Mouse (Mus musculus) lung, embryonic 14.5 days (tissue): ENCODE measurements around the gene Sema4c. TPM values are rescaled to one million over a fixed set of nuclear protein-coding genes. Genes with fewer than 3 reads are reported as not detected.
A peak's percentile ranks its signal among the peaks of the same experiment; 100 is the strongest.

ENCODE experiments used
- ATAC-seq: fragments of 200-750 bp; cut with Nextera tagmentation; 2 replicates; pipeline ENCODE4 v1.8.0; 2017; ENCODE audit warnings: mild to moderate bottlenecking, moderate TSS enrichment, moderate library complexity; ENCODE audit not compliant: insufficient read depth
- DNase-seq: peaks from one replicate; pipeline ENCODE4 v3.0.0-alpha.2; 2015
- H3K27ac ChIP-seq: fragments of 300-500 bp; sonication (generic); 2 replicates; pipeline ENCODE4 v1.5.1; 2014; ENCODE audit warnings: low read depth, mild to moderate bottlenecking, moderate library complexity
- H3K27me3 ChIP-seq: fragments of 300-500 bp; sonication (generic); 2 replicates; pipeline ENCODE4 v1.6.1; 2014; ENCODE audit warnings: low read length, control low read depth; ENCODE audit not compliant: insufficient read depth
- H3K36me3 ChIP-seq: fragments of 300-500 bp; sonication (generic); 2 replicates; pipeline ENCODE4 v1.6.1; 2014; ENCODE audit warnings: control low read depth; ENCODE audit not compliant: insufficient read depth
- H3K4me1 ChIP-seq: fragments of 300-500 bp; sonication (generic); 2 replicates; pipeline ENCODE4 v1.6.1; 2014; ENCODE audit warnings: antibody characterized with exemption, control low read depth; ENCODE audit not compliant: insufficient read depth
- H3K4me2 ChIP-seq: fragments of 300-500 bp; sonication (generic); 2 replicates; pipeline ENCODE4 v1.6.1; 2014; ENCODE audit warnings: mild to moderate bottlenecking
- H3K4me3 ChIP-seq: fragments of 300-500 bp; sonication (generic); 2 replicates; pipeline ENCODE4 v1.5.1; 2014; ENCODE audit warnings: low read depth, low read length
- H3K9ac ChIP-seq: fragments of 300-500 bp; sonication (generic); 2 replicates; pipeline ENCODE4 v1.6.1; 2014
- H3K9me3 ChIP-seq: fragments of 300-500 bp; sonication (generic); 2 replicates; pipeline ENCODE4 v1.6.1; 2016; ENCODE audit warnings: low read depth, low read length, control low read depth
- CTCF ChIP-seq: IDR thresholded peaks from 2 replicates; pipeline ENCODE4 v1.5.1; 2016; ENCODE audit warnings: antibody characterized with exemption, low read depth
- WGBS: fragments of 180-500 bp; shearing (Covaris S2); extraction: QIAGEN DNeasy Blood & Tissue Kit; methylation state at CpG from one replicate; pipeline ENCODE4 v1.1.7; 2014; 5-methylcytosine and 5-hydroxymethylcytosine counted together
- polyA plus RNA-seq: library from polyadenylated mRNA; unstranded; fragments of >200 nt; fragmentation: Nextera tagmentation; extraction: Ambion mirVana; gene quantifications from 2 replicates; pipeline ENCODE4 v1.2.1, GENCODE M21; 2014

Sema4c gene
- polyA plus RNA-seq, 1 experiment from 2014 or later, result 2.2 TPM

GRCm38 (mm10) chr1:36548771-36549170, 9.4 kb downstream of the Sema4c start:
- H3K4me2 ChIP-seq, result 0 out of 2 replicates have a peak overlapping the region, but pooled peaks have one; percentile 10
- no peaks in the 10 kb centered on the region for H3K9me3 ChIP-seq
- DNase-seq (no peak), ATAC-seq (no peak)
- no peak overlapping the region for H3K9ac ChIP-seq
- H3K27ac ChIP-seq, result no peak overlapping the region
- H3K36me3 ChIP-seq, result peaks cover 59% of the 10 kb centered on the region
- 0 out of 2 replicates have a peak, but pooled peaks cover 8% of the 10 kb centered on the region for H3K4me1 ChIP-seq
- H3K27me3 ChIP-seq, result no peaks in the 10 kb centered on the region
- TF ChIP-seq CTCF, result no peak
- WGBS, result 31% methylated on average over 8 of the region's 8 CpGs
- H3K4me3 ChIP-seq, result no peak overlapping the region

DNA sequence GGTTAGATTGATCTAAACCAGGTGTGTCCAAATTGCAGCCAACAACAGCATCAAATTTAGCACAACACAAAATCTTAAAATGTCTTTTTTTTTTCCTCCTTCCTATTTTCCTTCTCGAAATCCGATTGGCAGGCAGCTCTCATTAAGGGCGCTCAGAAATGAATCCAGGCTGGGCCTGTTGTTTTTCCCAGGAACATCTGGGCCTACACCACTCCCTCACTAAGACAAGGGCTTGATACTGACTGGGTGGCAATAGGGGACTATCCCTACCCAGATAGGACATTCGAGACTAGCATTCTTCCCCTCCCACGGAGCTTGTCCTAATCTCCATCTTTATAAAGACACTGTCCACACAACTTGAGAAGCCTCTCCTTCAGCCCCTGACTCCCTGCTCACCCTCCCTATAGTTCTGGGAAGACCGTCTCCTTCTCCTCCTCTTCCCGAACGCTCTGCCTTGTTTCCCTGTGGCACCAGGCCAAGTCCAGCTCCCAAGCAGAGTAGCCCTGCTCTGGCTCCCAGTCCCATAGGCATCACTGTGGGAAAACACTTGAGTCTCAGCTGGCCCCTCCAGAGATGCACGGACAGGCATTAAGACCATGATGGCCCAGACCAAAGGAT, 10.1 kb downstream of the Sema4c start:
- Histone ChIP-seq H3K4me3 (no peak overlapping the region), H3K4me1 (0 out of 2 replicates have a peak, but pooled peaks cover 8% of the 10 kb centered on the region), H3K9me3 (no peaks in the 10 kb centered on the region), H3K27me3 (no peaks in the 10 kb centered on the region), H3K9ac (peak overlapping the region; percentile 26; the same call in 1 of the 2 replicates), H3K27ac (peak overlapping the region; percentile 72), H3K4me2 (0 out of 2 replicates have a peak overlapping the region, but pooled peaks have one; percentile 10), H3K36me3 (peaks cover 52% of the 10 kb centered on the region)
- WGBS, result 23% methylated on average over 9 of the region's 9 CpGs
- no peak for TF ChIP-seq CTCF
- DNase-seq (peak; percentile 75), ATAC-seq (no peak)

GRCm38 (mm10) chr1:36546888-36547471, 11.2 kb downstream of the Sema4c start, which contains the start of gene Ankrd39:
Ankrd39 (minus strand) TSS chr1:36547445.
- under 1% methylated on average over 43 of the region's 43 CpGs for WGBS
- H3K4me1 ChIP-seq, result 0 out of 2 replicates have a peak, but pooled peaks cover 8% of the 10 kb centered on the region
- H3K27ac ChIP-seq, result peak within 1 kb of the TSS; percentile 72
- TF ChIP-seq CTCF, result peak; percentile 99
- DNase-seq (peak; percentile 99), ATAC-seq (peak; percentile 96)
- peak within 1 kb of the TSS; percentile 71 for H3K9ac ChIP-seq
- no peaks in the 10 kb centered on the region for H3K27me3 ChIP-seq
- peaks cover 50% of the 10 kb centered on the region for H3K36me3 ChIP-seq
- peak within 1 kb of the TSS; percentile 68 for H3K4me3 ChIP-seq
- H3K9me3 ChIP-seq, result no peaks in the 10 kb centered on the region
- peak within 1 kb of the TSS; percentile 77 for H3K4me2 ChIP-seq

DNA sequence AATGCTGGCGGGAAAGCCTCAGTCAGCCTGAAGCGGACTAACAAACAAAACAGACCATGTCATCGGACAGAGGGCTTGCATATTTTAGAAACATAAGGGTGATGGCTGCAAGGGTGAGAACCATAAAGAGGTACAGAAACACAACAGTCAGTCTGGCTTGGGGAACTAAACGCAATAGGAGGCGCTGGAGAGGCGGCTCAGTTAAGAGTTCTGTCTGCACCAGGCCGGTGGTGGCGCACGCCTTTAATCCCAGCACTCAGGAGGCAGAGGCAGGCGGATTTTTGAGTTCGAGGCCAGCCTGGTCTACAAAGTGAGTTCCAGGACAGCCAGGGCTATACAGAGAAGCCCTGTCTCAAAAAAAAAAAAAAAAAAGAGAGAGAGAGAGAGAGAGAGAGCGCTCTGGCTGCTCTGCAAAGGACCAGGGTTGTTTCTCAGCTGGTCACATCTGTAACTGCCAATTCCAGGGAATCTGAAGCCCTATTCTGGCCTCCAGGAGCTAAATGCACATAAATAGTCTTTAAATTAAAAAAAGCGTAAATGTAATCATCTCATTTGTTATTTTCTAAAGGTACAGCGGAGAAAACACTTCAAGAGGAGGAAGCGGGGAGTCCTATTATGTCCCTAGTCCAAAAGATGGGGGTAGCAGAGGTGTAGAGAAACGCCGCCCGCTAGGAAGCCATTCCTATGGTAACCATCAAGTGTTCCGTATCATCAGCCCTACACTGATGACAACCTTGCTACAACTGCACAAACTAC, 12.1 kb downstream of the Sema4c start:
- Histone ChIP-seq H3K9ac (peak overlapping the region; percentile 71), H3K9me3 (no peaks in the 10 kb centered on the region), H3K27me3 (no peaks in the 10 kb centered on the region), H3K36me3 (peaks cover 49% of the 10 kb centered on the region), H3K4me1 (0 out of 2 replicates have a peak, but pooled peaks cover 8% of the 10 kb centered on the region), H3K27ac (no peak overlapping the region), H3K4me2 (peak overlapping the region; percentile 77), H3K4me3 (peak overlapping the region; percentile 68)
- DNase-seq (no peak), ATAC-seq (no peak)
- TF ChIP-seq CTCF, result no peak
- WGBS, result 65% methylated on average over 19 of the region's 19 CpGs

- H3K36me3 ChIP-seq, result peaks cover 47% of the 10 kb centered on the region
- no peak for TF ChIP-seq CTCF
- 76% methylated on average over 2 of the region's 2 CpGs for WGBS
- ATAC-seq (no peak), DNase-seq (no peak)
- H3K4me3 ChIP-seq, result no peak overlapping the region
- H3K4me2 ChIP-seq, result peak overlapping the region; percentile 77; the same call in 1 of the 2 replicates
- H3K27ac ChIP-seq, result no peak overlapping the region
- 0 out of 2 replicates have a peak, but pooled peaks cover 8% of the 10 kb centered on the region for H3K4me1 ChIP-seq
- no peaks in the 10 kb centered on the region for H3K27me3 ChIP-seq
- H3K9ac ChIP-seq, result no peak overlapping the region
- no peaks in the 10 kb centered on the region for H3K9me3 ChIP-seq
Observed at GRCm38 (mm10) chr1:36545382-36545781, 12.8 kb downstream of the Sema4c start.

DNA sequence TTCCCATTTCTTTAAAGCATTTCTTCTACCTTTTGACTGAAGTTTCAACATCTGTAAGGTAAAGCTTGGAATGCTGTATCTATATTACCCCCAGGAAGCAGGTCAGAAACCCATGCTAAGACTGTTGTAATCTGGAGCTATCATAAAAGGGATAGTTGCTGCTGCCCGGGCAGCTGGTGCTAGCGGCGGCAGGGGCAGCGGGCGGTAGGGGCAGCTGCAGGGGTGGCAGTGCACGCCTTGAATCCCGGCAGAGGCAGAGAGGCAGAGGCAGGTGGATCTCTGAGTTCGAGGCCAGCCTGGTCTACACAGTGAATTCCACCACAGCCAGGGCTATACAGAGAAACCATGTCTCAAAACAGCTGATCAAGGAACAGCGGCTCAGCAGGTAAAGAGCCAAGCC, 15.2 kb downstream of the Sema4c start:
- no peak for ATAC-seq

More for the DNA sequence above, 15.2 kb downstream of the Sema4c start:
- H3K27ac ChIP-seq, result no peak overlapping the region
- H3K36me3 ChIP-seq, result peaks cover 45% of the 10 kb centered on the region
- H3K4me2 ChIP-seq, result no peak overlapping the region
- DNase-seq, result no peak
- no peaks in the 10 kb centered on the region for H3K9me3 ChIP-seq
- 0 out of 2 replicates have a peak, but pooled peaks cover 4% of the 10 kb centered on the region for H3K4me1 ChIP-seq
- H3K9ac ChIP-seq, result no peak overlapping the region
- H3K4me3 ChIP-seq, result no peak overlapping the region
- no peaks in the 10 kb centered on the region for H3K27me3 ChIP-seq
- WGBS, result 87% methylated on average over 9 of the region's 9 CpGs
- no peak for TF ChIP-seq CTCF
